Mouse (Mus musculus) ES-E14 (cell line): ENCODE data around the gene 6030498E09Rik.

ENCODE experiments used
- HCFC1 ChIP-seq: IDR thresholded peaks from 2 replicates; pipeline ENCODE4 v1.6.1; 2012; ENCODE audit warnings: low read length, inconsistent platforms, borderline replicate concordance; ENCODE audit not compliant: insufficient read depth
- MAFK ChIP-seq: IDR thresholded peaks from 2 replicates; pipeline ENCODE4 v1.6.1; 2014; ENCODE audit warnings: mild to moderate bottlenecking, low read depth, low read length, inconsistent platforms; ENCODE audit not compliant: insufficient read depth
- ZNF384 ChIP-seq: IDR thresholded peaks from 2 replicates; pipeline ENCODE4 v1.6.1; 2012; ENCODE audit warnings: low read depth, low read length, inconsistent platforms

DNA sequence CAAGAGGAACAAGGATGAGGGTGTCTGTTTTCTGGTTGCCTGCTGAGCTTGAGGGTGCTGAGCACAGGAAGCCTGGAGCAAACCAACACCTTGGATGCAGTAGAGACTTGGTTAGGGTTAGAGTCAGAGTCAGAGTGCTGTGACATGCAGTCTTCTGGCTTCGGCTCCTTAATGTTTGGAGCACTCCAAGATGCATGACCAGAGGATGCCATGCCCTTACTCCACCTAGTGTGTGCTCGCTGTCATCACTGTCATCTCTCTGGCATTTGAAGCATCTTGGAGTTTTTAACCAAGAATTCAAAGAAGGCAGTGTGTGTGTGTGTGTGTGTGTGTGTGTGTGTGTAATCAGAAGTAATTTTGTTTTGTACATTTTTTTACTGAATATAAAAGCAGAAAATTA lies 1.0 kb upstream of the 6030498E09Rik start:
- no peak for TF ChIP-seq ZNF384
- TF ChIP-seq MAFK: no peak
- TF ChIP-seq HCFC1: no peak
